Mouse (Mus musculus) embryonic facial prominence, embryonic 14.5 days (tissue): ENCODE results near the gene Robo3. TPM values are rescaled to one million over a fixed set of nuclear protein-coding genes. Genes with fewer than 3 reads are reported as not detected.

ENCODE experiments used
- ATAC-seq: fragments of 200-750 bp; cut with Nextera tagmentation; 2 replicates; pipeline ENCODE4 v1.8.0; 2017; ENCODE audit warnings: low read depth, moderate number of reproducible peaks, moderate TSS enrichment
- DNase-seq: peaks from one replicate; pipeline ENCODE4 v3.0.0-alpha.2; 2015; ENCODE audit warnings: low spot score
- H3K27ac ChIP-seq: fragments of 300-500 bp; sonication (generic); replicated peaks from 2 replicates; pipeline ENCODE4 v1.5.1; 2014; ENCODE audit warnings: low read depth, mild to moderate bottlenecking, low read length, moderate library complexity
- H3K27me3 ChIP-seq: fragments of 300-500 bp; sonication (generic); replicated peaks from 2 replicates; pipeline ENCODE4 v1.6.1; 2014; ENCODE audit warnings: low read length; ENCODE audit not compliant: control insufficient read depth, insufficient read depth
- H3K36me3 ChIP-seq: fragments of 300-500 bp; sonication (generic); 2 replicates; pipeline ENCODE4 v1.6.1; 2014; ENCODE audit warnings: low read length, mixed read lengths; ENCODE audit not compliant: control insufficient read depth, insufficient read depth
- H3K4me1 ChIP-seq: fragments of 300-500 bp; sonication (generic); 2 replicates; pipeline ENCODE4 v1.6.1; 2014; ENCODE audit warnings: antibody characterized with exemption, low read length; ENCODE audit not compliant: control insufficient read depth, insufficient read depth
- H3K4me2 ChIP-seq: fragments of 300-500 bp; sonication (generic); 2 replicates; pipeline ENCODE4 v1.6.1; 2014; ENCODE audit warnings: low read depth, mild to moderate bottlenecking, low read length, moderate library complexity, mixed read lengths
- H3K4me3 ChIP-seq: fragments of 300-500 bp; sonication (generic); 2 replicates; pipeline ENCODE4 v1.5.1; 2014; ENCODE audit warnings: low read depth, mild to moderate bottlenecking, low read length
- H3K9ac ChIP-seq: fragments of 300-500 bp; sonication (generic); 2 replicates; pipeline ENCODE4 v1.6.1; 2014; ENCODE audit warnings: low read depth, mild to moderate bottlenecking, low read length, moderate library complexity, mixed read lengths
- H3K9me3 ChIP-seq: fragments of 300-500 bp; sonication (generic); 2 replicates; pipeline ENCODE4 v1.6.1; 2016; ENCODE audit warnings: low read length; ENCODE audit not compliant: control insufficient read depth
- WGBS: fragments of 180-500 bp; shearing (Covaris S2); extraction: QIAGEN DNeasy Blood & Tissue Kit; methylation state at CpG from one replicate; pipeline ENCODE4 v1.1.7; 2014; 5-methylcytosine and 5-hydroxymethylcytosine counted together
- polyA plus RNA-seq: library from polyadenylated mRNA; unstranded; fragments of >200 nt; fragmentation: Nextera tagmentation; extraction: Ambion mirVana; gene quantifications from 2 replicates; pipeline ENCODE4 v1.2.1, GENCODE M21; 2014

Gene Robo3
- polyA plus RNA-seq, 1 experiment from 2014 or later, result 0.15 TPM

DNA sequence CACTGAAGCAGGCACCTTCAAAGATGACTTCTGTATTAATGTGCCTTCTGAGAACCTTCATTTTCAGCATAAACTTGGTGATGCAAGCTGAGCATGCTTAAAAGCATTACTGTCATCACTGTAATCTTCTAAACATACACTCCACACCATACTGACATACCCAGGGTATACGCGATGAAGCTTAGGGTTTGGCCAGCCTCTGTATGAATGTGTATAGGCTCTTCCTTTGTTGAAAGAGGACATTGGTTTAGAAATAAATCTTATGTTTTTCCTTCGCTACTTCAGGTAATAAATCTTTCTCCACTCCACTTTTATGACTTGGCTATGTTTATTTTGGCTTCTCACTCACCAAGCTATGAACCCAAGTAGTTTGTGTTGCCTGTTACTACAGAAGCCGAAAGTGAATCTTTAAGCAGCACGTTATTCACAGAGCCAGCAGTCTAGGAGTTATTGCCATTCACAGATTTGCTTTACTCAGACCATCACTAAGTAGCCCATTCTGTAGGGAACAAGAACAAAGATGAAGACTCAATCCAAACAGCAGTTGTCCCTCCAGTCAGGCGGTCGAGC, 61.7 kb downstream of the Robo3 start:
- no peak for ATAC-seq
- no peaks in the 10 kb centered on the region for H3K36me3 ChIP-seq
- no peak overlapping the region for H3K27ac ChIP-seq
- no peak overlapping the region for H3K9ac ChIP-seq
- H3K4me2 ChIP-seq, result no peak overlapping the region
- no peaks in the 10 kb centered on the region for H3K27me3 ChIP-seq
- no peaks in the 10 kb centered on the region for H3K9me3 ChIP-seq
- no peaks in the 10 kb centered on the region for H3K4me1 ChIP-seq
- H3K4me3 ChIP-seq, result no peak overlapping the region
- 80% methylated on average over 7 of the region's 7 CpGs for WGBS
- no peak for DNase-seq

DNA sequence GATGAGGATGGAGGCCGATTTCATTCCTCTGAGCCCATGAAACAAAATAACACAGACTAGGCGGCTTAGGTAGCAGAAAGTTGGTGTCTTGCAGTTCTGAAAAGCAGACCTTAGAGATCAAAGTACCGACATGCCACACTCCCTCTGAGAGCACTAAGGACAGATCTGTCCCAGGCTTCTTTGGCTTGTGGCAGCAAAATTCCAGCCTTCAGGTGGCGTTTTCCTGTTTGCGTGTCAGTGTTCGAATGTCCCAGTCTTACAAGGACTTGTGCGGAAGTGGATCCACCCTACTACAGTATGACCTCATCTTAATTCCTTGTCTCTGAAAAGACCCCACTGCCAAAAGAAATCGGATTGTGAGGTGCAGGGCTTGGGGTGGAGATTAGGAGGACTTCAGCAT, 64.2 kb downstream of the Robo3 start:
- DNase-seq, result no peak
- Histone ChIP-seq H3K4me1 (no peaks in the 10 kb centered on the region), H3K9me3 (no peaks in the 10 kb centered on the region), H3K4me2 (no peak overlapping the region), H3K36me3 (no peaks in the 10 kb centered on the region), H3K9ac (no peak overlapping the region), H3K27ac (no peak overlapping the region), H3K4me3 (no peak overlapping the region), H3K27me3 (no peaks in the 10 kb centered on the region)
- WGBS, result 73% methylated on average over 8 of the region's 8 CpGs
- no peak for ATAC-seq

DNA sequence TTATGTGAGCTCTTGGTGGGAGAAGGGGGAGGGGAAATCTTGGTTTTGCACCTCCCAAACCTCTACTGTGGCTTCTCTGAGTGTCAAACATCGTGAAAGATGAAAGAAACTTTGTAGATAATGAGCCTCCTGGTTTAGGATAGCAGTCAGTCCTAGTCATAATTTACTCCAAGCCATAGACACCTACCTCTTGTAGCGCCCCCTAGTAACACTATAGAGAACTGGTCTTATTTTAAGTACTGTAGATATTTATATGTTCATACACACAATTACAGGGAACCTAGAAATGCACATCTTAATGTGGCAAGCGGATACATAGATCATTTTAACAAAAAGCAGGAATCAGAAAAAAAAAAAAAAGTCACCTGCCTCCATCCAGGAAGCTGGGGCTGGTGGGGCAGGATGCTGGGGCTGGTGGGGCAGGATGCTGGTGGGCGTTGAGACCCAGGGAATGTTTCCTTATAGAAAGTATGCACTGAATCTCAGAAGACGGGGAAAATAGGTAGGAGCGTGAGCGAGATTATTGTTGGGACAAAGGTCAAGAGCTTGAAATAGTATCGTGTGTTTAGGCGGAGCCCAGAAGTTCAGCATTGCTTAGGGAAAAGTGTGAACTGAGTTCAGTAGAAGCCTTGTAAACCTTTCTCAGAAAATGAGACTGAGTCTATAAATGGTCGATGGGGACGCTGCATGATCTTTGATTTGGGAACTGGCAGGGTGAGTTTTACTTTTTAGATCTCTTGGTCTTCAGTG, 64.8 kb downstream of the Robo3 start:
- ATAC-seq (no peak), DNase-seq (no peak)
- H3K36me3 ChIP-seq, result no peaks in the 10 kb centered on the region
- no peak overlapping the region for H3K9ac ChIP-seq
- 75% methylated on average over 11 of the region's 11 CpGs for WGBS
- H3K4me1 ChIP-seq, result no peaks in the 10 kb centered on the region
- no peak overlapping the region for H3K27ac ChIP-seq
- no peaks in the 10 kb centered on the region for H3K9me3 ChIP-seq
- no peak overlapping the region for H3K4me3 ChIP-seq
- no peaks in the 10 kb centered on the region for H3K27me3 ChIP-seq
- H3K4me2 ChIP-seq, result no peak overlapping the region

GRCm38 (mm10) chr9:37367301-37368080, 65.6 kb downstream of the Robo3 start, which contains the start of gene Hepacam:
Gene Hepacam (plus strand): TSS chr9:37367351.
- H3K4me2 ChIP-seq, result no peak within 1 kb of the TSS
- H3K9me3 ChIP-seq, result no peaks in the 10 kb centered on the region

GRCm38 (mm10) chr9:37365706-37366105, 67.3 kb downstream of the Robo3 start:
- Histone ChIP-seq H3K4me3 (no peak overlapping the region), H3K27me3 (no peaks in the 10 kb centered on the region), H3K36me3 (no peaks in the 10 kb centered on the region), H3K4me1 (no peaks in the 10 kb centered on the region; the same call in 1 of the 2 replicates), H3K27ac (no peak overlapping the region), H3K4me2 (no peak overlapping the region), H3K9me3 (no peaks in the 10 kb centered on the region), H3K9ac (no peak overlapping the region)
- DNase-seq (no peak), ATAC-seq (no peak)
- 62% methylated on average over 5 of the region's 5 CpGs for WGBS

More at GRCm38 (mm10) chr9:37367301-37368080, 65.6 kb downstream of the Robo3 start, which contains the start of gene Hepacam:
- Histone ChIP-seq H3K9ac (no peak within 1 kb of the TSS), H3K27me3 (no peaks in the 10 kb centered on the region), H3K27ac (no peak within 1 kb of the TSS), H3K4me1 (no peaks in the 10 kb centered on the region; the same call in 1 of the 2 replicates), H3K4me3 (no peak within 1 kb of the TSS), H3K36me3 (no peaks in the 10 kb centered on the region)
- ATAC-seq, result no peak
- 81% methylated on average over 17 of the region's 17 CpGs for WGBS
- DNase-seq, result no peak

Other genes starting within 250 kb of the Robo3 start
- gene Tmem218, start 225.0 kb downstream of the Robo3 start, polyA plus RNA-seq, result 10.5 and 14.2 TPM in 2 replicates
- 4.2 and 6.6 TPM in 2 replicates for gene Slc37a2, start 177.5 kb downstream of the Robo3 start, polyA plus RNA-seq
- gene Ccdc15, start 84.8 kb downstream of the Robo3 start, polyA plus RNA-seq, result 6.0 and 6.9 TPM in 2 replicates
- 0.14 and 0.17 TPM in 2 replicates for gene Hepacam, start 65.9 kb downstream of the Robo3 start, polyA plus RNA-seq
- 10.8 and 12.4 TPM in 2 replicates for gene Robo4, start 31.3 kb downstream of the Robo3 start, polyA plus RNA-seq
- 24.9 and 25.0 TPM in 2 replicates for gene Msantd2, start 56.1 kb upstream of the Robo3 start, polyA plus RNA-seq
- gene Esam, start 94.8 kb upstream of the Robo3 start, polyA plus RNA-seq, result 52.0 and 54.0 TPM in 2 replicates
- 1.2 and 1.5 TPM in 2 replicates for gene Vsig2, start 106.0 kb upstream of the Robo3 start, polyA plus RNA-seq
- 7.0 and 8.8 TPM in 2 replicates for gene Nrgn, start 119.7 kb upstream of the Robo3 start, polyA plus RNA-seq
- gene Siae, start 122.5 kb upstream of the Robo3 start, polyA plus RNA-seq, result 13.4 and 13.9 TPM in 2 replicates
- 6.9 and 10.2 TPM in 2 replicates for gene Spa17, start 180.5 kb upstream of the Robo3 start, polyA plus RNA-seq
- 197 and 214 TPM in 2 replicates for gene Tbrg1, start 224.1 kb upstream of the Robo3 start, polyA plus RNA-seq
- 39.9 and 57.4 TPM in 2 replicates for gene Panx3, start 236.0 kb upstream of the Robo3 start, polyA plus RNA-seq